Mouse (Mus musculus): ENCODE results near the gene Blm.
"Not testable (repeated sequence)": the region's sequence is repeated elsewhere in the genome, so short reads cannot be mapped to it uniquely, and the experiment has no call there.

The Blm gene

GRCm38 (mm10) chr7:80554180-80555021 is 19.5 kb upstream of the Blm start:
- CTCF ChIA-PET = interaction anchor here (0.5 to 1.8 kb wide), 12 partner anchors 14 to 235 kb away, joined by 3 to 7 read pairs (median 4); no protein-coding TSS in a partner anchor

GRCm38 (mm10) chr7:80548513-80549260 is 13.8 kb upstream of the Blm start:
- ChIA-PET POLR2A (interaction anchor here in 3 of 4 experiments (0.6 to 17.9 kb wide), 9 partner anchors 8 to 956 kb away, joined by 3 to 343 read pairs (median 3); partner anchors contain the start of gene Blm (in 2 of the 3)), CTCF (interaction anchor here in 1 of 4 experiments (0.6 kb wide), 1 partner anchor 38 kb away, joined by 8 read pairs; no protein-coding TSS in a partner anchor)

More at GRCm38 (mm10) chr7:80554180-80555021, 19.5 kb upstream of the Blm start:
- POLR2A ChIA-PET = interaction anchor here in 3 of 4 experiments (0.6 to 17.9 kb wide), 25 partner anchors 11 to 600 kb away, joined by 3 to 343 read pairs (median 3); partner anchors contain the start of genes Blm (in 3 of the 3), Prc1 (in 1 of the 3) and Rccd1 (in 1 of the 3)

- POLR2A ChIA-PET = interaction anchor here in 3 of 4 experiments (0.6 to 14.9 kb wide), 11 partner anchors 7 to 495 kb away, joined by 3 to 343 read pairs (median 6); partner anchors contain the start of gene Blm (in 1 of the 3)
- CTCF ChIA-PET = interaction anchor here in 1 of 4 experiments (0.7 kb wide), 1 partner anchor 36 kb away, joined by 3 read pairs; no protein-coding TSS in a partner anchor
Measured at GRCm38 (mm10) chr7:80542139-80542831, 7.4 kb upstream of the Blm start.

- CTCF ChIA-PET = interaction anchor here in 2 of 4 experiments (0.6 to 0.7 kb wide), 2 partner anchors 15 to 153 kb away, joined by 3 to 6 read pairs; no protein-coding TSS in a partner anchor
Measured at GRCm38 (mm10) chr7:80539581-80539980, 4.7 kb upstream of the Blm start.

GRCm38 (mm10) chr7:80534291-80535008 is 469 bp downstream of the Blm start:
- ChIA-PET POLR2A (interaction anchor here in 3 of 4 experiments (0.6 to 14.9 kb wide), 105 partner anchors 8 to 880 kb away, joined by 3 to 343 read pairs (median 4); partner anchors contain the start of genes Idh2 (in 2 of the 3), Rccd1 (in 2 of the 3), Cib1 (in 1 of the 3) and Gdpgp1 (in 1 of the 3)), CTCF (interaction anchor here in 3 of 4 experiments (0.5 to 0.9 kb wide), 4 partner anchors 49 to 419 kb away, joined by 3 read pairs; partner anchors contain the start of gene Idh2 (in 1 of the 3))

More at GRCm38 (mm10) chr7:80539581-80539980, 4.7 kb upstream of the Blm start:
- POLR2A ChIA-PET = interaction anchor here (0.7 to 14.9 kb wide), 30 partner anchors 10 to 885 kb away, joined by 3 to 343 read pairs (median 3); partner anchors contain the start of gene Sec11a (in 1 of the 4)

- POLR2A ChIA-PET = interaction anchor here in 3 of 4 experiments (0.6 to 14.9 kb wide), 9 partner anchors 12 to 367 kb away, joined by 3 to 343 read pairs (median 4); no protein-coding TSS in a partner anchor
- CTCF ChIA-PET = no interaction called here
Measured at GRCm38 (mm10) chr7:80531087-80531486, 3.8 kb downstream of the Blm start.

GRCm38 (mm10) chr7:80530646-80531045 is 4.3 kb downstream of the Blm start:
- CTCF ChIA-PET = no interaction called here
- POLR2A ChIA-PET = interaction anchor here in 3 of 4 experiments (0.6 to 14.9 kb wide), 8 partner anchors 12 to 367 kb away, joined by 3 to 343 read pairs (median 4); no protein-coding TSS in a partner anchor

- POLR2A ChIA-PET = interaction anchor here in 2 of 4 experiments (0.8 to 2.1 kb wide), 4 partner anchors 8 to 276 kb away, joined by 3 to 20 read pairs (median 4); partner anchors contain the start of gene Blm (in 2 of the 2)
- CTCF ChIA-PET = no interaction called here
Measured at GRCm38 (mm10) chr7:80526698-80527097, 8.2 kb downstream of the Blm start.

- CTCF ChIA-PET = interaction anchor here in 1 of 4 experiments (0.7 kb wide), 1 partner anchor 126 kb away, joined by 3 read pairs; no protein-coding TSS in a partner anchor
- POLR2A ChIA-PET = interaction anchor here in 2 of 4 experiments (0.6 to 3.5 kb wide), 8 partner anchors 8 to 201 kb away, joined by 3 to 11 read pairs (median 4); partner anchors contain the start of gene Blm (in 2 of the 2)
Measured at GRCm38 (mm10) chr7:80512408-80513085, 22.4 kb downstream of the Blm start.

- CTCF ChIA-PET = not testable (repeated sequence)
- POLR2A ChIA-PET = interaction anchor here in 1 of 4 experiments (0.9 to 2.0 kb wide), 3 partner anchors 8 to 57 kb away, joined by 3 to 5 read pairs (median 4); partner anchors contain the start of gene Blm
Measured at GRCm38 (mm10) chr7:80507697-80508096, 27.2 kb downstream of the Blm start.

- CTCF ChIA-PET = interaction anchor here in 1 of 4 experiments (0.7 kb wide), 1 partner anchor 81 kb away, joined by 3 read pairs; no protein-coding TSS in a partner anchor
- POLR2A ChIA-PET = interaction anchor here in 3 of 4 experiments (0.7 to 2.8 kb wide), 5 partner anchors 11 to 48 kb away, joined by 3 to 6 read pairs (median 4); partner anchors contain the start of gene Blm (in 1 of the 3)
Measured at GRCm38 (mm10) chr7:80506007-80506406, 28.9 kb downstream of the Blm start.

GRCm38 (mm10) chr7:80504920-80505319 is 30.0 kb downstream of the Blm start:
- CTCF ChIA-PET = no interaction called here
- POLR2A ChIA-PET = interaction anchor here in 2 of 4 experiments (1.0 to 2.8 kb wide), 7 partner anchors 8 to 30 kb away, joined by 3 to 6 read pairs (median 5); partner anchors contain the start of gene Blm (in 2 of the 2)

GRCm38 (mm10) chr7:80501006-80501405 is 33.9 kb downstream of the Blm start:
- CTCF ChIA-PET = interaction anchor here in 1 of 4 experiments (0.6 kb wide), 1 partner anchor 758 kb away, joined by 3 read pairs; no protein-coding TSS in a partner anchor
- POLR2A ChIA-PET = interaction anchor here in 2 of 4 experiments (1.0 to 2.2 kb wide), 4 partner anchors 9 to 20 kb away, joined by 3 to 10 read pairs (median 5); no protein-coding TSS in a partner anchor

- ChIA-PET CTCF (no interaction called here), POLR2A (interaction anchor here in 2 of 4 experiments (1.1 to 3.9 kb wide), 11 partner anchors 8 to 39 kb away, joined by 3 to 23 read pairs (median 6); partner anchors contain the start of gene Blm (in 1 of the 2))
Measured at GRCm38 (mm10) chr7:80500099-80500498, 34.8 kb downstream of the Blm start.

- ChIA-PET CTCF (interaction anchor here in 3 of 4 experiments (0.6 to 1.0 kb wide), 4 partner anchors 9 to 113 kb away, joined by 3 read pairs; no protein-coding TSS in a partner anchor), POLR2A (interaction anchor here in 3 of 4 experiments (0.7 to 3.9 kb wide), 30 partner anchors 8 to 358 kb away, joined by 3 to 23 read pairs (median 4); partner anchors contain the start of gene Blm (in 3 of the 3))
Measured at GRCm38 (mm10) chr7:80499190-80499962, 35.5 kb downstream of the Blm start.
